Mouse (Mus musculus) mouse trophoblast stem cell (cell line): Measurements from ENCODE around the gene Tmie.

Source experiments
- in situ Hi-C, 2 experiments: fragments of 300-500 bp; cut with MseI, MboI; formaldehyde crosslinking; loops; 2 replicates in 1 of 2; 3 replicates in 1 of 2; pipeline ENCODE4 v1.15.1; 2025

Gene Tmie

GRCm38 (mm10) chr9:110879998-110880561, at the start of gene Tmie:
Gene Tmie (minus strand): TSS chr9:110880113.
- in situ Hi-C loops: loop anchor here (10.0 kb wide), 2 partner anchors 95 to 155 kb away; no protein-coding TSS in a partner anchor

- in situ Hi-C loops: loop anchor here in 1 of 2 experiments (10.0 kb wide), 1 partner anchor 152 kb away; no protein-coding TSS in a partner anchor
Measured at GRCm38 (mm10) chr9:110922759-110923158, 42.8 kb upstream of the Tmie start.

- in situ Hi-C loops: loop anchor here in 1 of 2 experiments (10.0 kb wide), 1 partner anchor 154 kb away; no protein-coding TSS in a partner anchor
Measured at GRCm38 (mm10) chr9:110920665-110921419, 40.9 kb upstream of the Tmie start.

DNA sequence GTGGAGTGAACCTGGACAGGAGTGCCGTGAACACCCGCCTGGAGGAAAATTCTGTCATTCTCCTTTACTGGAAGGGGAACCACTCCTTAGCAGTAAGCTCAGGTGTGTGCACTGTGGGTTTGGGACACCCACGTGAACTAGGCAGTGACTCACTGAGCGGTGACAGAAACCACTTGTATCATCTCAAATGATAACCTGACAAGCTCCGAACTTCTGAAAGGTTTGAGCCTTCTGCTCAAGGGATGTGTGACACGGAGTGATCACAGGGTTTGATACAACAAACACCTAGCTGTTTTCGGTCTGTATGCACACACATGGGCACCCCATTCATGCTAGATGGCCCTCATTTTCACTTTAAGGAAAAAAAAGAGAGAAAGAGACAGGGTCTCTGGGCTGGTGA, 36.9 kb upstream of the Tmie start, which contains the start of gene Fam240a:
Gene Fam240a, minus strand, starts transcription at position 76 of the 400 bp plus-strand sequence.
- in situ Hi-C loops: no loop called here

GRCm38 (mm10) chr9:110915466-110915865, 35.6 kb upstream of the Tmie start:
- in situ Hi-C loops: no loop called here

- in situ Hi-C loops: no loop called here
Measured at GRCm38 (mm10) chr9:110914631-110915236, 34.8 kb upstream of the Tmie start.

- in situ Hi-C loops: no loop called here
Measured at GRCm38 (mm10) chr9:110909371-110909967, 29.6 kb upstream of the Tmie start.

DNA sequence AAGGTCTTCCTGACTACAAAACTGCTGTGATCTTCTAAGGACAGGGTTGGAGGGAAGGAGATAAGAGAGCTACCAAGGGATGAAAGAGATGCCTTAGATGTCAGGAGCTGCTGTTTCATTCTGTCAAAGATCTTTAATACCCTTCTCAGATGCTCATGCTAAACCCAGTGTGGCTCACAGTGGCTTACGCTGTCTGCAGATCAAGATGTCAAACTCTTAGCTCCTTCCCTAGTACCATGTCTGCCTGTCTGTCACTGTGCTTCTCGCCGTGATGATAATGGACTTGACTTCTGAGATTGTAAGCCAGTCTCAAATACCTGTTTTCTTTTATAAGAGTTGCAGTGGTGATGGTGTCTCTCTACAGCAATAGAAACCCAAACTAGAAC, 28.7 kb upstream of the Tmie start:
- in situ Hi-C loops: no loop called here

GRCm38 (mm10) chr9:110907838-110908630, 28.1 kb upstream of the Tmie start:
- in situ Hi-C loops: no loop called here

DNA sequence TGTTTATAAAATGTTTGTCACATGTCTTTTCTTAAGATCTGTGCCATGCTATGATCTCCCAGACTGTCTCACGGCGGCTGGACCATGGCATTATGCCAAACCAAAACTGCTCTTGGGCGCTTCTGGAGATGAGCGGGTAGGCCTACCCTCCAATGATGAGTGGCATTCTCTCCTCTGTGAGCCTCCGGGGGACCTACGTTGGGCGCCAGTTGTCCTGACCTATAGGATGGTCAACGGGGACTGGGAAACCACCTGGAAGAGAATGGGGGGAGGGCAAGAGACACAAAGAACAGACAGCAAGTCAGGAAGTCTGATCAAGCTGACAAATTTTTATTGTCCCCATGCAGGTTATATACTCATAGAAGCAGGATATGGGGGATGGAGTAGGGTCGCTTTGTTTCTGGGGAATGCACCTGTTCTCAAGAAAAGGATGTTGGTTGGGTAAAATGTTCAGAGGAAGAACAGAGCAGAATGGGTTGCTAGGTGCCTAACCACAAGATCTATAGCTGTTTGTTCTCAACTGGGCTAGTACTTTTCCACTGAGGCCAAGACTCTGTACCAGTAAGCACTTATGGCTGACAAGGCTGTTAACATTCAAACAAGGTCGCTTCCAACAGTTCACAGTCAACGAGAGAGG, 27.4 kb upstream of the Tmie start:
- in situ Hi-C loops: no loop called here

DNA sequence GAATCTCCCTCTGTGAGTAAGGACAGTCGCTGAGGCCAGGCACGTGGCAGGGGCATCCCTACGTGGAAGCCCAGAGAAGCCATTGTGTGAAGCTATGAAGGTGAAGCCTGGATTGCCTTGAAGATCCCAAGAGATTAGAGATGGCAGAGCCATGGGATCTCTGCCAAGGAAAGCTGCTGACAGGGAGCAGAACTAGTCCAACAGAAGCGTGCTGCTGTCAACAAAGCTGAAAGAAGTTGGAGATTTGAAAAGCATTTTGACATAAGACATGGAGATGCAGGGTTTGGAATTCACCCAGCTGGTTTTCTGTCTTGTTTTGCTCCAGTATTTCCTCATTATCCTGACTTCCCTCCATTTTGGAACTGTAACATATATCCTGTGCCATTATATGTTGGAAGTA, 22.4 kb upstream of the Tmie start:
- in situ Hi-C loops: no loop called here

- in situ Hi-C loops: no loop called here
Measured at GRCm38 (mm10) chr9:110901204-110901603, 21.3 kb upstream of the Tmie start.

GRCm38 (mm10) chr9:110899451-110900008, 19.6 kb upstream of the Tmie start:
- in situ Hi-C loops: no loop called here

DNA sequence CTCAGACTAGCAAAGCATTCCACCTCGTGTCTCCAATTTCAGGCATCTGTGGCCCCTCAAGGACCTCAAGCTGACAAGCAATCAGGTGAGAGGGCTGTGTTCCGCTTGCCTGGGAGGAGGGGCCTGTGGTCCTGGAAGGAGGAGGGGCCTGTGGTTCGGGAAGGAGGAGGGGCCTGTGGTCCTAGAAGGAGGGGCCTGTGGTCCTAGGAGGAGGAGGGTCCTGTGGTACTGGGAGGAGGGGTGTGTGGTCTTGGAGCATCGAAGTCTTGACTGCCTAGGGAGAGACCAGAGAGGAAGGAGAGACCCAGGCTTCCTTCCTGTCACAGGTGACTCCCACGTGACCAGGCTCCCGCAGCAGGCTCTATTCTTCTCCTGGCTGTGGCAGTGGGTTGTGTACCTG, 16.7 kb upstream of the Tmie start:
- in situ Hi-C loops: no loop called here

- in situ Hi-C loops: no loop called here
Measured at GRCm38 (mm10) chr9:110895994-110896393, 16.1 kb upstream of the Tmie start.

- in situ Hi-C loops: no loop called here
Measured at GRCm38 (mm10) chr9:110895507-110895906, 15.6 kb upstream of the Tmie start.

GRCm38 (mm10) chr9:110893429-110893828, 13.5 kb upstream of the Tmie start:
- in situ Hi-C loops: no loop called here

- in situ Hi-C loops: no loop called here
Measured at GRCm38 (mm10) chr9:110892552-110892951, 12.6 kb upstream of the Tmie start.

GRCm38 (mm10) chr9:110891077-110891828, 11.3 kb upstream of the Tmie start:
- in situ Hi-C loops: no loop called here
